Mouse (Mus musculus) stomach, embryonic 14.5 days (tissue): ENCODE results near the gene Pbx1. TPM values are rescaled to one million over a fixed set of nuclear protein-coding genes. Genes with fewer than 3 reads are reported as not detected.

Source experiments
- ATAC-seq: fragments of 200-750 bp; cut with Nextera tagmentation; 2 replicates; pipeline ENCODE4 v1.8.0; 2017; ENCODE audit warnings: low read depth, moderate TSS enrichment; ENCODE audit not compliant: insufficient number of reproducible peaks, insufficient read depth, low FRiP score
- H3K27ac ChIP-seq: fragments of 300-500 bp; sonication (generic); 2 replicates; pipeline ENCODE4 v1.5.1; 2014; ENCODE audit warnings: mild to moderate bottlenecking, low read length, moderate library complexity, mixed read lengths
- H3K27me3 ChIP-seq: fragments of 300-500 bp; sonication (generic); 2 replicates; pipeline ENCODE4 v1.6.1; 2014; ENCODE audit warnings: low read length, control low read depth, mixed read lengths; ENCODE audit not compliant: control insufficient read depth, insufficient read depth
- H3K36me3 ChIP-seq: fragments of 300-500 bp; sonication (generic); 2 replicates; pipeline ENCODE4 v1.6.1; 2014; ENCODE audit warnings: mild to moderate bottlenecking, control low read depth, low read length, moderate library complexity, mixed read lengths; ENCODE audit not compliant: control insufficient read depth, insufficient read depth
- H3K4me1 ChIP-seq: fragments of 300-500 bp; sonication (generic); 2 replicates; pipeline ENCODE4 v1.6.1; 2014; ENCODE audit warnings: low read length, control low read depth, mixed read lengths; ENCODE audit not compliant: control insufficient read depth, insufficient read depth
- H3K4me2 ChIP-seq: fragments of 300-500 bp; sonication (generic); replicated peaks from 2 replicates; pipeline ENCODE4 v1.6.1; 2014; ENCODE audit warnings: low read depth, low read length, control low read depth
- H3K4me3 ChIP-seq: fragments of 300-500 bp; sonication (generic); 2 replicates; pipeline ENCODE4 v1.5.1; 2014; ENCODE audit warnings: low read depth, low read length, control low read depth
- H3K9ac ChIP-seq: fragments of 300-500 bp; sonication (generic); replicated peaks from 2 replicates; pipeline ENCODE4 v1.6.1; 2014; ENCODE audit warnings: low read depth, mild to moderate bottlenecking, control low read depth, low read length, moderate library complexity, mixed read lengths
- H3K9me3 ChIP-seq: fragments of 300-500 bp; sonication (generic); 2 replicates; pipeline ENCODE4 v1.6.1; 2016; ENCODE audit warnings: low read depth, low read length, control low read depth; ENCODE audit not compliant: control insufficient read depth
- WGBS: fragments of 180-500 bp; shearing (Covaris S2); extraction: QIAGEN DNeasy Blood & Tissue Kit; methylation state at CpG from one replicate; pipeline ENCODE4 v1.1.7; 2014; 5-methylcytosine and 5-hydroxymethylcytosine counted together
- polyA plus RNA-seq: library from polyadenylated mRNA; unstranded; fragments of >200 nt; fragmentation: Nextera tagmentation; extraction: Ambion mirVana; gene quantifications from 2 replicates; pipeline ENCODE4 v1.2.1, GENCODE M21; 2014

The Pbx1 gene
- polyA plus RNA-seq, 1 experiment from 2014 or later = 64.1 TPM

- 30% methylated on average over 12 of the region's 12 CpGs for WGBS
- H3K9me3 ChIP-seq = no peaks in the 10 kb centered on the region
- H3K36me3 ChIP-seq = no peaks in the 10 kb centered on the region
- H3K9ac ChIP-seq = no peak overlapping the region
- no peak overlapping the region for H3K4me3 ChIP-seq
- H3K27me3 ChIP-seq = no peaks in the 10 kb centered on the region
- peaks cover 20% of the 10 kb centered on the region; the same call in 1 of the 2 replicates for H3K4me1 ChIP-seq
- peak overlapping the region; percentile 53; the same call in 1 of the 2 replicates for H3K27ac ChIP-seq
- no peak for ATAC-seq
- H3K4me2 ChIP-seq = no peak overlapping the region
Measured at GRCm38 (mm10) chr1:168341863-168342262, 90.2 kb downstream of the Pbx1 start.

GRCm38 (mm10) chr1:168341368-168341767, 90.7 kb downstream of the Pbx1 start:
- H3K27me3 ChIP-seq = no peaks in the 10 kb centered on the region
- no peak overlapping the region for H3K9ac ChIP-seq
- WGBS = 85% methylated on average over 6 of the region's 6 CpGs
- H3K4me2 ChIP-seq = no peak overlapping the region
- peaks cover 20% of the 10 kb centered on the region; the same call in 1 of the 2 replicates for H3K4me1 ChIP-seq
- no peak for ATAC-seq
- H3K27ac ChIP-seq = no peak overlapping the region; the same call in 1 of the 2 replicates
- H3K4me3 ChIP-seq = no peak overlapping the region
- H3K36me3 ChIP-seq = no peaks in the 10 kb centered on the region
- H3K9me3 ChIP-seq = no peaks in the 10 kb centered on the region

- Histone ChIP-seq H3K9ac (no peak overlapping the region), H3K4me2 (no peak overlapping the region), H3K4me3 (no peak overlapping the region), H3K4me1 (peaks cover 16% of the 10 kb centered on the region; the same call in 1 of the 2 replicates), H3K27me3 (no peaks in the 10 kb centered on the region), H3K27ac (peak overlapping the region; percentile 83; the same call in 1 of the 2 replicates), H3K36me3 (no peaks in the 10 kb centered on the region; the same call in 1 of the 2 replicates), H3K9me3 (no peaks in the 10 kb centered on the region)
- no peak for ATAC-seq
- WGBS = 86% methylated on average over 7 of the region's 7 CpGs
Measured at GRCm38 (mm10) chr1:168336238-168336818, 95.7 kb downstream of the Pbx1 start.

GRCm38 (mm10) chr1:168334831-168335574, 97.1 kb downstream of the Pbx1 start:
- H3K27ac ChIP-seq = peak overlapping the region; percentile 83
- no peak overlapping the region for H3K9ac ChIP-seq
- no peak overlapping the region for H3K4me2 ChIP-seq
- peaks cover 16% of the 10 kb centered on the region; the same call in 1 of the 2 replicates for H3K4me1 ChIP-seq
- H3K27me3 ChIP-seq = no peaks in the 10 kb centered on the region
- H3K9me3 ChIP-seq = no peaks in the 10 kb centered on the region
- no peak overlapping the region for H3K4me3 ChIP-seq
- ATAC-seq = no peak
- 69% methylated on average over 8 of the region's 8 CpGs for WGBS
- H3K36me3 ChIP-seq = no peaks in the 10 kb centered on the region; the same call in 1 of the 2 replicates

- H3K4me2 ChIP-seq = no peak overlapping the region
- no peaks in the 10 kb centered on the region for H3K9me3 ChIP-seq
- ATAC-seq = no peak
- peaks cover 9% of the 10 kb centered on the region; the same call in 1 of the 2 replicates for H3K4me1 ChIP-seq
- 85% methylated on average over 9 of the region's 9 CpGs for WGBS
- H3K4me3 ChIP-seq = no peak overlapping the region
- no peak overlapping the region for H3K27ac ChIP-seq
- H3K9ac ChIP-seq = no peak overlapping the region
- peaks cover 4% of the 10 kb centered on the region; the same call in 1 of the 2 replicates for H3K36me3 ChIP-seq
- H3K27me3 ChIP-seq = no peaks in the 10 kb centered on the region
Measured at GRCm38 (mm10) chr1:168332056-168332455, 100.0 kb downstream of the Pbx1 start.

- Histone ChIP-seq H3K27me3 (no peaks in the 10 kb centered on the region), H3K4me3 (no peak overlapping the region), H3K9ac (no peak overlapping the region), H3K27ac (no peak overlapping the region), H3K4me1 (peaks cover 7% of the 10 kb centered on the region; the same call in 1 of the 2 replicates), H3K36me3 (peaks cover 4% of the 10 kb centered on the region; the same call in 1 of the 2 replicates), H3K9me3 (no peaks in the 10 kb centered on the region), H3K4me2 (no peak overlapping the region)
- no peak for ATAC-seq
- WGBS = 63% methylated on average over 3 of the region's 3 CpGs
Measured at GRCm38 (mm10) chr1:168328236-168328605, 103.8 kb downstream of the Pbx1 start.

- no peak overlapping the region for H3K4me3 ChIP-seq
- 82% methylated on average over 18 of the region's 18 CpGs for WGBS
- H3K9ac ChIP-seq = no peak overlapping the region
- H3K4me2 ChIP-seq = no peak overlapping the region
- peaks cover 4% of the 10 kb centered on the region; the same call in 1 of the 2 replicates for H3K36me3 ChIP-seq
- H3K27ac ChIP-seq = no peak overlapping the region
- peaks cover 7% of the 10 kb centered on the region; the same call in 1 of the 2 replicates for H3K4me1 ChIP-seq
- H3K9me3 ChIP-seq = no peaks in the 10 kb centered on the region
- no peak for ATAC-seq
- H3K27me3 ChIP-seq = no peaks in the 10 kb centered on the region
Measured at GRCm38 (mm10) chr1:168327405-168328235, 104.5 kb downstream of the Pbx1 start.

GRCm38 (mm10) chr1:168325786-168326185, 106.3 kb downstream of the Pbx1 start:
- 64% methylated on average over 4 of the region's 4 CpGs for WGBS
- no peak overlapping the region for H3K27ac ChIP-seq
- no peaks in the 10 kb centered on the region for H3K27me3 ChIP-seq
- H3K4me3 ChIP-seq = no peak overlapping the region
- H3K4me1 ChIP-seq = peaks cover 7% of the 10 kb centered on the region; the same call in 1 of the 2 replicates
- H3K36me3 ChIP-seq = peaks cover 4% of the 10 kb centered on the region; the same call in 1 of the 2 replicates
- no peaks in the 10 kb centered on the region for H3K9me3 ChIP-seq
- no peak overlapping the region for H3K9ac ChIP-seq
- H3K4me2 ChIP-seq = no peak overlapping the region
- ATAC-seq = no peak
